Mouse (Mus musculus): ENCODE data around the gene Ifih1. TPM values are rescaled to one million over a fixed set of nuclear protein-coding genes. Genes with fewer than 3 reads are reported as not detected.

Gene Ifih1
- polyA plus RNA-seq, 1 experiment from 2014 or later, result 2.1 TPM

DNA sequence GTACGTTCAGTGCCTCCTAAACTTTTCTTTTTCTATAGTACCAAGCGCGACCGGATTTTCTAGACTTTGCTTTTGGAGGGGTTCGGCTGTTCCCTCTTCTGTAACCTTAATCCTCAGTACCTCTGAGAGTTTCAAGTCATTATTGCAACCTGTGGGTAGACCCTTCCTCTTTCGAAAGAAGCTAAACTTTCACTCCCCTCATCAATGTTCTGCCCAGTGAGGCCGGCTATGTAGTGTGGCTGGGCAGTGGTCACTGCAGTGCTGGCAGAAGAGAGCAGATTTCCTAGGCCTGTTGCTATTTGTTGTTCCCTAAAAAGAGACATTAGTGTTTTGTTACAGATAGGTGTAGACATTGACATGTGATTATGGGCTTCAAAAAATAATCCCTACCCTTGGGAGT lies 18.8 kb upstream of the Ifih1 start:
- ATAC-seq (ENCODE audit: low FRiP score, low TSS enrichment) (no peak), DNase-seq (no peak)
- no peak overlapping the region for H3K4me3 ChIP-seq (replicated peaks; ENCODE audit: low read depth, low read length)
- peaks cover 3% of the 10 kb centered on the region; the same call in 1 of the 2 replicates for H3K4me1 ChIP-seq (ENCODE audit: control insufficient read depth, insufficient read depth, low read length)
- H3K4me2 ChIP-seq (ENCODE audit: low read length), result peak overlapping the region; percentile 92
- H3K9me3 ChIP-seq (ENCODE audit: control insufficient read depth, low read length), result no peaks in the 10 kb centered on the region
- 56% methylated on average over 7 of the region's 7 CpGs for WGBS
- H3K36me3 ChIP-seq (ENCODE audit: control insufficient read depth, insufficient read depth, low read length), result no peaks in the 10 kb centered on the region
- H3K9ac ChIP-seq (replicated peaks; ENCODE audit: low read length), result no peak overlapping the region
- H3K27ac ChIP-seq (replicated peaks; ENCODE audit: low read depth, low read length), result no peak overlapping the region
- no peaks in the 10 kb centered on the region for H3K27me3 ChIP-seq (ENCODE audit: control insufficient read depth, insufficient read depth, low read length)

DNA sequence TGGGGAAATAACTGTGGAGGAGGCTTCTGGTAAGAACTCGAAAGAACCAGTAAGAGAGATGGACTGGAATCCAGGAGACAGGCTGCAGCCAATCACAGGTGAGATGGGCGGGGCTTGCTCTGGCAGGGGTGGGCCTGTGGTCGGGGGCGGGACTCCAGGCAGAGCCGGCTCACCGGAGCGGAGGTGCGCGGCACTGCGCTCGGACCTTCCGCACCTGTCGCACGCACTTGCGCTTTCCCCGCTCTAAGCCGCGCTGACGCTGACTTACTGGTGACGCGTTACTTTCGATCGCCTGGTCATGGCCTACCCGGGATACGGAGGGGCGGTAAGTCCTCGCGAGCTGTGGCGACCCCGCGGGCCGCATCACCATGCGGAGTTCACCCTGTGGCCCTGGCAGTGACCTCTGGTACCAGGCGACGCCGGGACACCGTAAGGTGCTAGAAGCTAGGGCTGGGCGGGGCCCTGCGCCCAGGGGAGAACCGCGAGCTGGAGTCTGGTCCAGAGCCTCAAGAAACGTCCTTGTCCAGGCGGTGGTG lies 18.1 kb upstream of the Ifih1 start, which contains the start of gene Gca:
Gene Gca, plus strand, starts transcription at position 151 of the 536 bp plus-strand sequence.
- H3K4me3 ChIP-seq (replicated peaks; ENCODE audit: low read depth, low read length), result peak within 1 kb of the TSS; percentile 64
- no peak within 1 kb of the TSS for H3K27ac ChIP-seq (replicated peaks; ENCODE audit: low read depth, low read length)
- peak within 1 kb of the TSS; percentile 92 for H3K4me2 ChIP-seq (ENCODE audit: low read length)
- ATAC-seq (ENCODE audit: low FRiP score, low TSS enrichment) (peak; percentile 96), DNase-seq (peak; percentile 88)
- H3K9me3 ChIP-seq (ENCODE audit: control insufficient read depth, low read length), result no peaks in the 10 kb centered on the region
- H3K9ac ChIP-seq (replicated peaks; ENCODE audit: low read length), result peak within 1 kb of the TSS; percentile 51
- H3K4me1 ChIP-seq (ENCODE audit: control insufficient read depth, insufficient read depth, low read length), result peaks cover 3% of the 10 kb centered on the region; the same call in 1 of the 2 replicates
- H3K27me3 ChIP-seq (ENCODE audit: control insufficient read depth, insufficient read depth, low read length), result no peaks in the 10 kb centered on the region
- no peaks in the 10 kb centered on the region for H3K36me3 ChIP-seq (ENCODE audit: control insufficient read depth, insufficient read depth, low read length)
- WGBS, result under 1% methylated on average over 42 of the region's 43 CpGs

DNA sequence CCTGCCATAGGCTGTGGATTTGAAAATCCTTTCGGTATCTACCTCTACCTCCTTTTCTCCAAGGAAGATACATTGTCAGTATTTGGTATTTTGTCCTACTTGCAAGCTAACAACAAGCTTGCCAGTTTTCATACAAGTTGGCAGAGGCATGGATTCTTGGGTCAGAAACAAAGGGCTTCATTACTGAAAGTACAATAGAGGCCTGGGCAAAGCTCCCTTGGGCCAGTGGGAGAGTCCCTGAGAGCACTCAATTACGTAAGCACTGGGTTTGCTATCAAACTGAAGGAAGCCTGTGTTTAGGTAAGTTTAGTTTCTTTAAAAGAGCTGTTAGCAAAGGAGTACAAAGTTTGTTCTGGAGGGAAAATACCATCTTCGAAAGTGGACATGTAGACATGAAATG lies 16.5 kb upstream of the Ifih1 start:
- H3K4me2 ChIP-seq (ENCODE audit: low read length), result no peak overlapping the region
- DNase-seq, result no peak
- no peak overlapping the region for H3K4me3 ChIP-seq (replicated peaks; ENCODE audit: low read depth, low read length)
- no peaks in the 10 kb centered on the region for H3K27me3 ChIP-seq (ENCODE audit: control insufficient read depth, insufficient read depth, low read length)
- peaks cover 3% of the 10 kb centered on the region; the same call in 1 of the 2 replicates for H3K4me1 ChIP-seq (ENCODE audit: control insufficient read depth, insufficient read depth, low read length)
- no peak overlapping the region for H3K27ac ChIP-seq (replicated peaks; ENCODE audit: low read depth, low read length)
- H3K9ac ChIP-seq (replicated peaks; ENCODE audit: low read length), result no peak overlapping the region
- H3K36me3 ChIP-seq (ENCODE audit: control insufficient read depth, insufficient read depth, low read length), result no peaks in the 10 kb centered on the region
- 88% methylated on average over 3 of the region's 3 CpGs for WGBS
- no peaks in the 10 kb centered on the region for H3K9me3 ChIP-seq (ENCODE audit: control insufficient read depth, low read length)
- no peak for ATAC-seq (ENCODE audit: low FRiP score, low TSS enrichment)

DNA sequence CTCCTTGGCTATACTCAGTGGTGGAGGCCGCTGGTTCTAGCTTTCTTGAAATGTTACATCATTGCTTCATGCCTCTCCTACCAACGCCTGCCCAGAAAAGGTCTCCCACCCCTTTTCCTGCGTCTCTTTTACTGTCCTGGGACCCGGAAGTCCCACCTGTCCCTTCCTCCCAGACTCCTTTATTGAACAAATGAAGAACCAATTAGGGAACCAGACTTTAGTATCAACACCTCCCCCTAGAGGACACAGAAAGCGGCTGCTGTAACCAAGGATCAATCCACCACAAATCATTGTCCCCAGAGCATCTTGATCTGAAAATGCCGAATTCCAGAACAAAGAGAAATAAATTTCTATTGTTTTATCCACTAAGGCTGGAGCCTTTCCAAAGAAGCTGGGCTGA lies 14.5 kb upstream of the Ifih1 start:
- Histone ChIP-seq H3K4me3 (replicated peaks; ENCODE audit: low read depth, low read length) (no peak overlapping the region), H3K36me3 (ENCODE audit: control insufficient read depth, insufficient read depth, low read length) (no peaks in the 10 kb centered on the region), H3K27me3 (ENCODE audit: control insufficient read depth, insufficient read depth, low read length) (no peaks in the 10 kb centered on the region), H3K27ac (replicated peaks; ENCODE audit: low read depth, low read length) (no peak overlapping the region), H3K4me2 (ENCODE audit: low read length) (no peak overlapping the region), H3K4me1 (ENCODE audit: control insufficient read depth, insufficient read depth, low read length) (peaks cover 3% of the 10 kb centered on the region; the same call in 1 of the 2 replicates), H3K9me3 (ENCODE audit: control insufficient read depth, low read length) (no peaks in the 10 kb centered on the region), H3K9ac (replicated peaks; ENCODE audit: low read length) (no peak overlapping the region)
- 55% methylated on average over 6 of the region's 6 CpGs for whole genome bisulfite sequencing
- no peak for DNase-seq
- ATAC-seq (ENCODE audit: low FRiP score, low TSS enrichment), result no peak

DNA sequence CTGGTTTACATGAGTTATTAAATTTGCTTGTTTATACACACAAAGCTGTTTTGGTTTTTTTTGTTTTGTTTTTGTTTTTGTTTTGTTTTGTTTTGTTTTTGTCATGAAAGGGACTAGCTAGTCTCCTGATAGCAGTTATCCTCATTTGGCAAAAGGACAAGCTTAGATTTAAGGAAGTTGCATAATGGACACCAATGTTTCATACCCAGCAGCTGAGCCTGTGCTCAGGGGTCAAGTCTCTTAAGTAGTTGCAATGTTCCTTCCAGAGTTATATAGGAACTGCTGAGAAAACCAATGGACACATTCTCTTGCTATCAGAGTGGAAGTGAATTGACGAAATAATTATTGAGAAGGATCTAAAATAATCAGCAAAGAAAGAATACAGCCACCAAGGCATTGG lies 10.0 kb upstream of the Ifih1 start:
- DNase-seq (no peak), ATAC-seq (ENCODE audit: low FRiP score, low TSS enrichment) (no peak)
- H3K9me3 ChIP-seq (ENCODE audit: control insufficient read depth, low read length), result no peaks in the 10 kb centered on the region
- H3K36me3 ChIP-seq (ENCODE audit: control insufficient read depth, insufficient read depth, low read length), result no peaks in the 10 kb centered on the region
- no peak overlapping the region for H3K4me3 ChIP-seq (replicated peaks; ENCODE audit: low read depth, low read length)
- H3K27ac ChIP-seq (replicated peaks; ENCODE audit: low read depth, low read length), result no peak overlapping the region
- no peak overlapping the region for H3K4me2 ChIP-seq (ENCODE audit: low read length)
- H3K27me3 ChIP-seq (ENCODE audit: control insufficient read depth, insufficient read depth, low read length), result no peaks in the 10 kb centered on the region
- H3K4me1 ChIP-seq (ENCODE audit: control insufficient read depth, insufficient read depth, low read length), result no peaks in the 10 kb centered on the region
- WGBS, result 64% methylated on average over 1 of the region's 1 CpGs
- H3K9ac ChIP-seq (replicated peaks; ENCODE audit: low read length), result no peak overlapping the region

GRCm38 (mm10) chr2:62654519-62655338 lies 8.7 kb upstream of the Ifih1 start:
- Histone ChIP-seq H3K9me3 (ENCODE audit: control insufficient read depth, low read length) (no peaks in the 10 kb centered on the region), H3K4me3 (replicated peaks; ENCODE audit: low read depth, low read length) (no peak overlapping the region), H3K36me3 (ENCODE audit: control insufficient read depth, insufficient read depth, low read length) (no peaks in the 10 kb centered on the region), H3K27ac (replicated peaks; ENCODE audit: low read depth, low read length) (no peak overlapping the region), H3K27me3 (ENCODE audit: control insufficient read depth, insufficient read depth, low read length) (no peaks in the 10 kb centered on the region), H3K9ac (replicated peaks; ENCODE audit: low read length) (no peak overlapping the region), H3K4me2 (ENCODE audit: low read length) (no peak overlapping the region), H3K4me1 (ENCODE audit: control insufficient read depth, insufficient read depth, low read length) (no peaks in the 10 kb centered on the region)
- DNase-seq (peak; percentile 89), ATAC-seq (ENCODE audit: low FRiP score, low TSS enrichment) (peak; percentile 74)
- WGBS, result 43% methylated on average over 7 of the region's 7 CpGs

GRCm38 (mm10) chr2:62652466-62652865 lies 6.4 kb upstream of the Ifih1 start:
- Histone ChIP-seq H3K9me3 (ENCODE audit: control insufficient read depth, low read length) (no peaks in the 10 kb centered on the region), H3K36me3 (ENCODE audit: control insufficient read depth, insufficient read depth, low read length) (no peaks in the 10 kb centered on the region), H3K9ac (replicated peaks; ENCODE audit: low read length) (no peak overlapping the region), H3K27ac (replicated peaks; ENCODE audit: low read depth, low read length) (no peak overlapping the region), H3K27me3 (ENCODE audit: control insufficient read depth, insufficient read depth, low read length) (no peaks in the 10 kb centered on the region), H3K4me2 (ENCODE audit: low read length) (no peak overlapping the region), H3K4me1 (ENCODE audit: control insufficient read depth, insufficient read depth, low read length) (no peaks in the 10 kb centered on the region), H3K4me3 (replicated peaks; ENCODE audit: low read depth, low read length) (no peak overlapping the region)
- DNase-seq, result no peak
- ATAC-seq (ENCODE audit: low FRiP score, low TSS enrichment), result no peak
- 80% methylated on average over 4 of the region's 4 CpGs for WGBS

- no peak for ATAC-seq (ENCODE audit: low FRiP score, low TSS enrichment)
- WGBS, result 84% methylated on average over 4 of the region's 4 CpGs
- no peaks in the 10 kb centered on the region for H3K9me3 ChIP-seq (ENCODE audit: control insufficient read depth, low read length)
These were observed 5.8 kb upstream of the Ifih1 start for GRCm38 (mm10) chr2:62651890-62652289.

More at GRCm38 (mm10) chr2:62651890-62652289, 5.8 kb upstream of the Ifih1 start:
- H3K4me3 ChIP-seq (replicated peaks; ENCODE audit: low read depth, low read length), result no peak overlapping the region
- H3K4me2 ChIP-seq (ENCODE audit: low read length), result no peak overlapping the region
- H3K4me1 ChIP-seq (ENCODE audit: control insufficient read depth, insufficient read depth, low read length), result 0 out of 2 replicates have a peak, but pooled peaks cover under 1% of the 10 kb centered on the region
- H3K36me3 ChIP-seq (ENCODE audit: control insufficient read depth, insufficient read depth, low read length), result no peaks in the 10 kb centered on the region
- DNase-seq, result no peak
- no peaks in the 10 kb centered on the region for H3K27me3 ChIP-seq (ENCODE audit: control insufficient read depth, insufficient read depth, low read length)
- H3K9ac ChIP-seq (replicated peaks; ENCODE audit: low read length), result no peak overlapping the region
- H3K27ac ChIP-seq (replicated peaks; ENCODE audit: low read depth, low read length), result no peak overlapping the region
